Mouse (Mus musculus) kidney, postnatal 0 days (tissue): ENCODE measurements around the gene Calm2. TPM values are rescaled to one million over a fixed set of nuclear protein-coding genes. Genes with fewer than 3 reads are reported as not detected.

Experiments used
- ATAC-seq: fragments of 200-750 bp; cut with Nextera tagmentation; replicated peaks from 2 replicates; pipeline ENCODE4 v1.8.0; 2017; ENCODE audit warnings: low read depth, moderate number of reproducible peaks, moderate TSS enrichment, moderate library complexity; ENCODE audit not compliant: low FRiP score
- DNase-seq: peaks from one replicate; pipeline ENCODE4 v3.0.0-alpha.2; 2016; ENCODE audit warnings: low spot score
- H3K27ac ChIP-seq: fragments of 300-500 bp; sonication (generic); 2 replicates; pipeline ENCODE4 v1.5.1; 2014; ENCODE audit warnings: mild to moderate bottlenecking
- H3K27me3 ChIP-seq: fragments of 300-500 bp; sonication (generic); 2 replicates; pipeline ENCODE4 v1.6.1; 2014; ENCODE audit warnings: low read length, mixed read lengths; ENCODE audit not compliant: insufficient read depth
- H3K36me3 ChIP-seq: fragments of 300-500 bp; sonication (generic); 2 replicates; pipeline ENCODE4 v1.6.1; 2014; ENCODE audit warnings: low read length, mixed read lengths; ENCODE audit not compliant: insufficient read depth
- H3K4me1 ChIP-seq: fragments of 300-500 bp; sonication (generic); replicated peaks from 2 replicates; pipeline ENCODE4 v1.6.1; 2014; ENCODE audit warnings: antibody characterized with exemption, low read length, mixed read lengths; ENCODE audit not compliant: insufficient read depth
- H3K4me2 ChIP-seq: fragments of 300-500 bp; sonication (generic); 2 replicates; pipeline ENCODE4 v1.6.1; 2014; ENCODE audit warnings: mild to moderate bottlenecking, low read length, moderate library complexity, mixed read lengths
- H3K4me3 ChIP-seq: fragments of 300-500 bp; sonication (generic); replicated peaks from 2 replicates; pipeline ENCODE4 v1.5.1; 2014; ENCODE audit warnings: low read depth, low read length
- H3K9ac ChIP-seq: fragments of 300-500 bp; sonication (generic); 2 replicates; pipeline ENCODE4 v1.6.1; 2014; ENCODE audit warnings: low read depth, low read length
- H3K9me3 ChIP-seq: fragments of 300-500 bp; sonication (generic); replicated peaks from 2 replicates; pipeline ENCODE4 v1.6.1; 2016; ENCODE audit warnings: low read length, inconsistent platforms, mixed read lengths
- CTCF ChIP-seq: IDR thresholded peaks from 2 replicates; pipeline ENCODE4 v1.5.1; 2016; ENCODE audit warnings: antibody characterized with exemption, low read depth, mild to moderate bottlenecking, moderate library complexity
- WGBS: fragments of 180-500 bp; shearing (Covaris S2); extraction: QIAGEN DNeasy Blood & Tissue Kit; methylation state at CpG from one replicate; pipeline ENCODE4 v1.1.7; 2014; 5-methylcytosine and 5-hydroxymethylcytosine counted together
- polyA plus RNA-seq: library from polyadenylated mRNA; unstranded; fragments of >200 nt; fragmentation: Nextera tagmentation; extraction: Ambion mirVana; gene quantifications from 2 replicates; pipeline ENCODE4 v1.2.1, GENCODE M21; 2015

Calm2 gene
- polyA plus RNA-seq, 1 experiment from 2014 or later, result 1,007 TPM

GRCm38 (mm10) chr17:87473441-87473735 is 26.7 kb upstream of the Calm2 start:
- no peak for TF ChIP-seq CTCF
- peak overlapping the region; percentile 62 for H3K4me2 ChIP-seq
- DNase-seq (peak; percentile 3), ATAC-seq (no peak)
- H3K4me3 ChIP-seq, result peak overlapping the region; percentile 26
- H3K27me3 ChIP-seq, result no peaks in the 10 kb centered on the region
- WGBS, result 10% methylated on average over 9 of the region's 9 CpGs
- H3K9ac ChIP-seq, result 0 out of 2 replicates have a peak overlapping the region, but pooled peaks have one; percentile 43
- H3K27ac ChIP-seq, result peak overlapping the region; percentile 48
- H3K36me3 ChIP-seq, result no peaks in the 10 kb centered on the region
- no peaks in the 10 kb centered on the region for H3K9me3 ChIP-seq
- H3K4me1 ChIP-seq, result peaks cover 21% of the 10 kb centered on the region

GRCm38 (mm10) chr17:87472879-87473278 is 26.1 kb upstream of the Calm2 start:
- no peak for DNase-seq
- 41% methylated on average over 10 of the region's 10 CpGs for WGBS
- no peak for TF ChIP-seq CTCF
- no peaks in the 10 kb centered on the region for H3K9me3 ChIP-seq
- peaks cover 21% of the 10 kb centered on the region for H3K4me1 ChIP-seq
- no peak for ATAC-seq
- H3K4me3 ChIP-seq, result no peak overlapping the region
- H3K4me2 ChIP-seq, result peak overlapping the region; percentile 62; the same call in 1 of the 2 replicates
- no peak overlapping the region for H3K9ac ChIP-seq
- H3K36me3 ChIP-seq, result no peaks in the 10 kb centered on the region
- H3K27ac ChIP-seq, result peak overlapping the region; percentile 48; the same call in 1 of the 2 replicates
- H3K27me3 ChIP-seq, result no peaks in the 10 kb centered on the region

- Histone ChIP-seq H3K27ac (no peak overlapping the region), H3K4me2 (no peak overlapping the region), H3K9ac (no peak overlapping the region), H3K27me3 (no peaks in the 10 kb centered on the region), H3K36me3 (no peaks in the 10 kb centered on the region), H3K4me3 (no peak overlapping the region), H3K9me3 (no peaks in the 10 kb centered on the region), H3K4me1 (peaks cover 21% of the 10 kb centered on the region)
- ATAC-seq (no peak), DNase-seq (no peak)
- 75% methylated on average over 6 of the region's 6 CpGs for WGBS
- TF ChIP-seq CTCF, result no peak
Observed at GRCm38 (mm10) chr17:87471661-87472060, 24.9 kb upstream of the Calm2 start.

DNA sequence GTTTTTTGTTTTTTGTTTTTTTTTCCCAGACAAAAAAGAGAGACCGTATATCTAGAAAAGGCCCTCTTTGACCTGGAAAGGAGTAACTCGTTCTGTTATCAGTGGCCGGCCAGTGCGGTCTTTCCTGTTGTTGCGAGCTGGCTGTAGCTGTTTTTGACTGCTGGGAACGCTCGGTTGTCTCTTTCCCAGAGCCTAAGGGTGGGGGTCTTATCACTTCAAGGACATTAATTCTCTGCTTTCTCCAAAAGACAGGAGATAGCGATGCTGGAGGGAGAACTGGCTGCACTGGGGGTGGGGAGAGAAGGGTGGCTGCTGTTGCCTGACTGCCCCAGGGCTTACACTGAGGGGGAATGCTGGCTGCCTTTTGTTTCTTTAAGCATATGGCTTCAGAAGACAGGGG is 24.1 kb upstream of the Calm2 start:
- Histone ChIP-seq H3K27ac (no peak overlapping the region), H3K27me3 (no peaks in the 10 kb centered on the region), H3K9ac (no peak overlapping the region), H3K4me1 (peaks cover 21% of the 10 kb centered on the region), H3K36me3 (no peaks in the 10 kb centered on the region), H3K4me2 (no peak overlapping the region), H3K9me3 (no peaks in the 10 kb centered on the region), H3K4me3 (no peak overlapping the region)
- no peak for ATAC-seq
- DNase-seq, result no peak
- no peak for TF ChIP-seq CTCF
- 70% methylated on average over 8 of the region's 8 CpGs for WGBS

GRCm38 (mm10) chr17:87470282-87470681 is 23.5 kb upstream of the Calm2 start:
- no peak overlapping the region for H3K4me3 ChIP-seq
- H3K27me3 ChIP-seq, result no peaks in the 10 kb centered on the region
- DNase-seq, result no peak
- 64% methylated on average over 8 of the region's 8 CpGs for WGBS
- peaks cover 18% of the 10 kb centered on the region for H3K4me1 ChIP-seq
- no peak for ATAC-seq
- no peaks in the 10 kb centered on the region for H3K36me3 ChIP-seq
- TF ChIP-seq CTCF, result no peak
- no peak overlapping the region for H3K4me2 ChIP-seq
- H3K9ac ChIP-seq, result no peak overlapping the region
- no peaks in the 10 kb centered on the region for H3K9me3 ChIP-seq
- no peak overlapping the region for H3K27ac ChIP-seq

GRCm38 (mm10) chr17:87469428-87469827 is 22.7 kb upstream of the Calm2 start:
- no peak for DNase-seq
- WGBS, result 87% methylated on average over 8 of the region's 8 CpGs
- H3K4me2 ChIP-seq, result no peak overlapping the region
- no peak for TF ChIP-seq CTCF
- no peak overlapping the region for H3K4me3 ChIP-seq
- H3K27me3 ChIP-seq, result no peaks in the 10 kb centered on the region
- H3K4me1 ChIP-seq, result peaks cover 14% of the 10 kb centered on the region
- no peak for ATAC-seq
- no peak overlapping the region for H3K9ac ChIP-seq
- H3K9me3 ChIP-seq, result no peaks in the 10 kb centered on the region
- no peak overlapping the region for H3K27ac ChIP-seq
- H3K36me3 ChIP-seq, result no peaks in the 10 kb centered on the region

DNA sequence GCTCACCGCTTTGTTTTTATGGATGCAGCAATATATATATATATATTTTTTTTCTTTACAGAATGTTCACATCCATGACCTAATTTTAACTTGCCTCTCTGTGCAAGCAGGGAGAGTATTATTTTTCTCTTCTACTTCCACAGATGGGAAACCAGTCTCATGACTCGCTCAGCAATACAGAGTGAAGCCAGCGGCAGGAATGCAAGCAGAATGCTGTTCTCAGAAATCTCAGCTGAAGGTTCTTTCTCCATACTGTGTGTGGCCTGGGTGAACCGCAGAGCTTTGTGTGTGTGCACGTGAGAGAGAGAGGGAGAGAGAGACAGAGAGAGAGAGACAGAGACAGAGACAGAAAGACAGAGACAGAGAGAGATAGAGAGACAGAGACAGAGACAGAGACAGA is 21.9 kb upstream of the Calm2 start:
- no peak overlapping the region for H3K4me2 ChIP-seq
- H3K4me3 ChIP-seq, result no peak overlapping the region
- H3K36me3 ChIP-seq, result no peaks in the 10 kb centered on the region
- peaks cover 6% of the 10 kb centered on the region for H3K4me1 ChIP-seq
- WGBS, result 77% methylated on average over 5 of the region's 5 CpGs
- no peaks in the 10 kb centered on the region for H3K27me3 ChIP-seq
- ATAC-seq, result no peak
- no peak overlapping the region for H3K9ac ChIP-seq
- no peaks in the 10 kb centered on the region for H3K9me3 ChIP-seq
- TF ChIP-seq CTCF, result no peak
- no peak for DNase-seq
- H3K27ac ChIP-seq, result no peak overlapping the region
